Mouse (Mus musculus): ENCODE data around the gene Adk.

Gene Adk

GRCm38 (mm10) chr14:21052112-21052780, at the start of gene Adk, which contains the start of gene Ap3m1:
Gene Adk (plus strand): TSS chr14:21052574.
Gene Ap3m1 (minus strand): TSS chr14:21052508.
- DNase-seq (ENCODE audit: low read depth, low spot score): peak; percentile 94

GRCm38 (mm10) chr14:21013800-21014334, 38.5 kb upstream of the Adk start:
- no peak for DNase-seq (ENCODE audit: low read depth, low spot score)

- no peak for DNase-seq (ENCODE audit: low read depth, low spot score)
These were observed 34.5 kb upstream of the Adk start for GRCm38 (mm10) chr14:21017871-21018270.

- DNase-seq (ENCODE audit: low read depth, low spot score): no peak
These were observed 33.4 kb upstream of the Adk start for GRCm38 (mm10) chr14:21018977-21019376.

GRCm38 (mm10) chr14:21020435-21020834, 31.9 kb upstream of the Adk start:
- no peak for DNase-seq (ENCODE audit: low read depth, low spot score)

GRCm38 (mm10) chr14:21027542-21027941, 24.8 kb upstream of the Adk start:
- no peak for DNase-seq (ENCODE audit: low read depth, low spot score)

- DNase-seq (ENCODE audit: low read depth, low spot score): no peak
These were observed 23.2 kb upstream of the Adk start for GRCm38 (mm10) chr14:21029025-21029659.

GRCm38 (mm10) chr14:21031783-21032511, 20.4 kb upstream of the Adk start:
- DNase-seq (ENCODE audit: low read depth, low spot score): peak; percentile 84

- no peak for DNase-seq (ENCODE audit: low read depth, low spot score)
These were observed 18.1 kb upstream of the Adk start for GRCm38 (mm10) chr14:21034271-21034670.

- no peak for DNase-seq (ENCODE audit: low read depth, low spot score)
These were observed 17.6 kb upstream of the Adk start for GRCm38 (mm10) chr14:21034791-21035190.

GRCm38 (mm10) chr14:21039077-21039476, 13.3 kb upstream of the Adk start:
- no peak for DNase-seq (ENCODE audit: low read depth, low spot score)

GRCm38 (mm10) chr14:21039623-21040022, 12.8 kb upstream of the Adk start:
- no peak for DNase-seq (ENCODE audit: low read depth, low spot score)

GRCm38 (mm10) chr14:21047840-21048239, 4.5 kb upstream of the Adk start:
- no peak for DNase-seq (ENCODE audit: low read depth, low spot score)

- DNase-seq (ENCODE audit: low read depth, low spot score): no peak
These were observed 3.5 kb upstream of the Adk start for GRCm38 (mm10) chr14:21048879-21049278.

GRCm38 (mm10) chr14:21050734-21051133, 1.6 kb upstream of the Adk start:
- DNase-seq (ENCODE audit: low read depth, low spot score): no peak

- DNase-seq (ENCODE audit: low read depth, low spot score): peak; percentile 17
These were observed 828 bp upstream of the Adk start for GRCm38 (mm10) chr14:21051380-21052111.

- peak; percentile 78 for DNase-seq (ENCODE audit: low read depth, low spot score)
These were observed 382 bp downstream of the Adk start for GRCm38 (mm10) chr14:21052781-21053130.

GRCm38 (mm10) chr14:21053151-21053550, 777 bp downstream of the Adk start:
- DNase-seq (ENCODE audit: low read depth, low spot score): no peak

GRCm38 (mm10) chr14:21053586-21053985, 1.2 kb downstream of the Adk start:
- no peak for DNase-seq (ENCODE audit: low read depth, low spot score)

- peak; percentile 36 for DNase-seq (ENCODE audit: low read depth, low spot score)
These were observed 6.6 kb downstream of the Adk start for GRCm38 (mm10) chr14:21058972-21059371.

GRCm38 (mm10) chr14:21062766-21063513, 10.6 kb downstream of the Adk start:
- DNase-seq (ENCODE audit: low read depth, low spot score): no peak

Measured in skeletal muscle tissue, adult 2 months (tissue).